Mouse (Mus musculus) ES-E14 (cell line): Measurements from ENCODE around the gene Snai1.

Experiments
- CHD2 ChIP-seq: IDR thresholded peaks from 2 replicates; pipeline ENCODE4 v1.6.1; 2014; ENCODE audit warnings: mild to moderate bottlenecking, low read depth, low read length, inconsistent platforms
- HCFC1 ChIP-seq: IDR thresholded peaks from 2 replicates; pipeline ENCODE4 v1.6.1; 2012; ENCODE audit warnings: low read length, inconsistent platforms, borderline replicate concordance; ENCODE audit not compliant: insufficient read depth
- MAFK ChIP-seq: IDR thresholded peaks from 2 replicates; pipeline ENCODE4 v1.6.1; 2014; ENCODE audit warnings: mild to moderate bottlenecking, low read depth, low read length, inconsistent platforms; ENCODE audit not compliant: insufficient read depth
- ZC3H11A ChIP-seq: IDR thresholded peaks from 2 replicates; pipeline ENCODE4 v1.6.1; 2012; ENCODE audit warnings: low read depth, mild to moderate bottlenecking, inconsistent platforms, low read length, borderline replicate concordance

- TF ChIP-seq HCFC1 = no peak
- TF ChIP-seq MAFK = no peak
- TF ChIP-seq CHD2 = no peak
- TF ChIP-seq ZC3H11A = no peak
Observed at GRCm38 (mm10) chr2:167586041-167586440, 48.0 kb downstream of the Snai1 start.
